Mouse (Mus musculus): ENCODE measurements around the gene Gpatch2.

DNA sequence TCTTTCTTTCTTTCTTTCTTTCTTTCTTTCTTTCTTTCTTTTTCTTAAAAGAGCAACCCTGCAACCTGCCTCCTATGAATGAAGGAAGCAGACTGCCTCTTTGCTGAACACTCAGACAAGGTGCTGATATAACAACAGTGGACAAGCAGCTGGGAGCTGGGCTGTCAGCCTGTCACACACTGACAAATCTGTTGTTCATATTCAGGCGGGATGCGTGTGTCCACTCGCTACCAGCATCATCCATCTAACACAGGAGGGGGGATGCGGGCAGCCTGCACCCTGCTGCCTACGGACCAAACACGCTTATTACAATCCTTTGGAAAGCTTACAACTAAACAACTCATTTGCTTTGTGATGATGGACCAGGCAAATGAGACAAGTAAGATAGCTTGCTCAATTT, 158.2 kb downstream of the Gpatch2 start:
- TF ChIP-seq GATA1 (IDR thresholded peaks at IDR 0.05; ENCODE audit: low read length) (no peak), TAL1 (IDR thresholded peaks at IDR 0.05; ENCODE audit: low read length) (no peak)

All from erythroblast, embryonic 14.5 days (primary cell).